ENCODE assay signal across 7 mouse cellular contexts in genomic region chr6:86522001-86522911, GRCm38 (mm10). TPM values are rescaled to one million over a fixed set of nuclear protein-coding genes. Genes with fewer than 3 reads are reported as not detected.
A peak's percentile ranks its signal among the peaks of the same experiment; 100 is the strongest.
DNase-seq lines count a peak whose midpoint lies in the region; ATAC-seq and TF ChIP-seq lines count a peak whose summit lies in the region.

No protein-coding gene starts in this region.

- H3K4me3 ChIP-seq in lung, embryonic 15.5 days, result peak overlapping the region; percentile 70; the same call in 1 of the 2 replicates
- H3K4me3 ChIP-seq in lung, adult 2 months (replicated peaks; ENCODE audit: extremely low read depth, low read depth, low read length), result no peak overlapping the region
- H3K4me3 ChIP-seq in forebrain, embryonic 15.5 days, result peak overlapping the region; percentile 5; the same call in 1 of the 2 replicates
- no peak overlapping the region; a peak in 1 of 4 replicates for H3K4me3 ChIP-seq in liver, embryonic 14.5 days (ENCODE audit: insufficient read depth in 1 of 2, low read depth in 2 of 2, low read length in 2 of 2)

- H3K27ac ChIP-seq in lung, embryonic 15.5 days, result 0 out of 2 replicates have a peak overlapping the region, but pooled peaks have one; percentile 39
- no peak overlapping the region for H3K27ac ChIP-seq in forebrain, embryonic 15.5 days (replicated peaks)
- H3K27ac ChIP-seq in liver, embryonic 14.5 days, result peak overlapping the region; percentile 18

- peak overlapping the region; percentile 86 for H3K4me2 ChIP-seq in lung, embryonic 15.5 days
- peak overlapping the region; percentile 87; the same call in 1 of the 2 replicates for H3K4me2 ChIP-seq in forebrain, embryonic 15.5 days (replicated peaks)
- H3K4me2 ChIP-seq in liver, embryonic 14.5 days (ENCODE audit: low read depth), result peak overlapping the region; percentile 87

- TF ChIP-seq POLR2A in lung, adult 2 months (IDR thresholded peaks at IDR 0.05; ENCODE audit: borderline replicate concordance, extremely low read depth, low read depth, low read length), result no peak

- 73% methylated on average over 5 of the region's 5 CpGs for WGBS in lung, embryonic 15.5 days
- WGBS in lung, adult 2 months, result 77% methylated on average over 5 of the region's 5 CpGs
- 82% methylated on average over 5 of the region's 5 CpGs for WGBS in forebrain, embryonic 15.5 days
- 78% methylated on average over 5 of the region's 5 CpGs for WGBS in liver, embryonic 14.5 days (ENCODE audit: insufficient replicate concordance)

- no peaks in the 10 kb centered on the region for H3K9me3 ChIP-seq in lung, embryonic 15.5 days
- no peaks in the 10 kb centered on the region for H3K9me3 ChIP-seq in forebrain, embryonic 15.5 days
- no peaks in the 10 kb centered on the region for H3K9me3 ChIP-seq in liver, embryonic 14.5 days (ENCODE audit: control insufficient read depth, low read length)

- peaks cover 5% of the 10 kb centered on the region; the same call in 1 of the 2 replicates for H3K36me3 ChIP-seq in lung, embryonic 15.5 days
- peaks cover 13% of the 10 kb centered on the region; the same call in 1 of the 2 replicates for H3K36me3 ChIP-seq in forebrain, embryonic 15.5 days
- peaks cover 15% of the 10 kb centered on the region for H3K36me3 ChIP-seq in liver, embryonic 14.5 days (replicated peaks; ENCODE audit: control insufficient read depth, insufficient read depth, low read depth)

- TF ChIP-seq EP300 in liver, embryonic 14.5 days (IDR thresholded peaks at IDR 0.05; ENCODE audit: low read depth), result no peak

- peaks cover 13% of the 10 kb centered on the region for H3K4me1 ChIP-seq in lung, embryonic 15.5 days
- H3K4me1 ChIP-seq in lung, adult 2 months (ENCODE audit: control insufficient read depth, insufficient read depth, low read length), result peaks cover 4% of the 10 kb centered on the region; the same call in 1 of the 2 replicates
- peaks cover 17% of the 10 kb centered on the region for H3K4me1 ChIP-seq in forebrain, embryonic 15.5 days
- peaks cover 6 to 7% of the 10 kb centered on the region in 2 experiments for H3K4me1 ChIP-seq in liver, embryonic 14.5 days (replicated peaks; ENCODE audit: control insufficient read depth in 2 of 2, insufficient read depth in 2 of 2, low read length in 1 of 2)

- no peaks in the 10 kb centered on the region for H3K27me3 ChIP-seq in lung, embryonic 15.5 days
- no peaks in the 10 kb centered on the region for H3K27me3 ChIP-seq in forebrain, embryonic 15.5 days
- no peaks in the 10 kb centered on the region for H3K27me3 ChIP-seq in liver, embryonic 14.5 days (ENCODE audit: control insufficient read depth, insufficient read depth, low read length)

- no peak for DNase-seq in lung, adult 2 months
- no peak for DNase-seq in liver, embryonic 14.5 days (ENCODE audit: low read depth in 3 of 3, low spot score in 3 of 3)
- peak; percentile 59 for DNase-seq in thymus, postnatal 4 days
- DNase-seq in lung, adult 18-20 months, result no peak
- no peak for DNase-seq in cerebellum, adult 9-10 months

- ATAC-seq in lung, embryonic 15.5 days (ENCODE audit: borderline replicate concordance, extremely low read depth, low FRiP score, low TSS enrichment), result no peak
- no peak for ATAC-seq in forebrain, embryonic 15.5 days (replicated peaks)
- ATAC-seq in liver, embryonic 14.5 days (ENCODE audit: insufficient read depth), result no peak

- no peak overlapping the region for H3K9ac ChIP-seq in lung, embryonic 15.5 days
- no peak overlapping the region for H3K9ac ChIP-seq in forebrain, embryonic 15.5 days (replicated peaks)
- no peak overlapping the region; the same call in 1 of the 2 replicates for H3K9ac ChIP-seq in liver, embryonic 14.5 days (replicated peaks)

- TF ChIP-seq CTCF in lung, adult 2 months (IDR thresholded peaks at IDR 0.05; ENCODE audit: insufficient read depth, low read length), result no peak
- no peak for TF ChIP-seq CTCF in liver, embryonic 14.5 days (IDR thresholded peaks at IDR 0.05; ENCODE audit: low read depth)

RNA-seq across cellular contexts. Expression of gene Pcbp1, which starts 3.9 kb away (rescaled TPM):
- polyA plus RNA-seq in lung, embryonic 15.5 days (2015; fragmentation: Nextera tagmentation; extraction: Ambion mirVana), result 554 and 556 TPM in 2 replicates
- polyA plus RNA-seq in lung, adult 2 months (2012; rRNA removed), result 161 TPM in 2 replicates
- polyA plus RNA-seq in forebrain, embryonic 15.5 days (2015; fragmentation: Nextera tagmentation; extraction: Ambion mirVana), result 409 and 412 TPM in 2 replicates
- 124 and 136 TPM in 2 replicates for polyA plus RNA-seq in liver, embryonic 14.5 days (2012; rRNA removed)
- 188 and 220 TPM in 2 replicates for polyA plus RNA-seq in liver, embryonic 14.5 days (2014; fragmentation: Nextera tagmentation; extraction: Ambion mirVana)

Comparison
In these comparisons a context has a peak if more than half of its experiments do, and no peak if none do; other contexts are left out.
1. H3K4me3 ChIP-seq: peak in lung, embryonic 15.5 days (single experiment) and forebrain, embryonic 15.5 days (single experiment); none in lung, adult 2 months (single experiment) and liver, embryonic 14.5 days (0 of 2).
2. Peak in every context shown above with its lines, with median percentiles within 50 percentile points of each other: H3K4me2 ChIP-seq.